ENCODE assay signal across 8 mouse cellular contexts in genomic region chr15:78429139-78429459, GRCm38 (mm10). TPM values are rescaled to one million over a fixed set of nuclear protein-coding genes. Genes with fewer than 3 reads are reported as not detected.
A peak's percentile ranks its signal among the peaks of the same experiment; 100 is the strongest.
DNase-seq lines count a peak whose midpoint lies in the region; ATAC-seq and TF ChIP-seq lines count a peak whose summit lies in the region.

No protein-coding gene starts in this region.

- H3K79me2 ChIP-seq in macrophage (ENCODE audit: inconsistent target), result no peaks in the 10 kb centered on the region

- no peak for TF ChIP-seq POLR2A in ES-Bruce4 (IDR thresholded peaks at IDR 0.05; ENCODE audit: insufficient read depth, low read length)

- no peaks in the 10 kb centered on the region for H3K36me3 ChIP-seq in heart, embryonic 11.5 days (ENCODE audit: control insufficient read depth, insufficient read depth, low read length)
- H3K36me3 ChIP-seq in ES-Bruce4 (ENCODE audit: control insufficient read depth, insufficient read depth, low read length, poor library complexity, severe bottlenecking) (no peaks in the 10 kb centered on the region), macrophage (ENCODE audit: inconsistent target) (no peaks in the 10 kb centered on the region)
- peaks cover 33% of the 10 kb centered on the region for H3K36me3 ChIP-seq in hindbrain, embryonic 12.5 days

- DNase-seq in heart, adult 9 months (ENCODE audit: low spot score in 2 of 2), result no peak
- no peak for DNase-seq in B cell, adult 2 months

- H3K4me3 ChIP-seq in heart, embryonic 11.5 days (ENCODE audit: low read depth, low read length), result peak overlapping the region; percentile 72
- H3K4me3 ChIP-seq in ES-Bruce4 (ENCODE audit: low read depth, low read length) (peak overlapping the region; percentile 64), macrophage (ENCODE audit: inconsistent target) (peak overlapping the region; percentile 23; the same call in 1 of the 2 replicates)
- peak overlapping the region; percentile 56 for H3K4me3 ChIP-seq in hindbrain, embryonic 12.5 days

- WGBS in heart, embryonic 11.5 days (ENCODE audit: insufficient replicate concordance), result 5% methylated on average over 3 of the region's 3 CpGs
- 0% methylated on average over 3 of the region's 3 CpGs for WGBS in hindbrain, embryonic 12.5 days
- WGBS in macrophage (ENCODE audit: missing documents), result 44% methylated on average over 3 of the region's 3 CpGs

- peaks cover 7% of the 10 kb centered on the region; the same call in 1 of the 2 replicates for H3K4me1 ChIP-seq in heart, embryonic 11.5 days (ENCODE audit: control insufficient read depth, insufficient read depth, low read length)
- peaks cover 6% of the 10 kb centered on the region for H3K4me1 ChIP-seq in ES-Bruce4 (ENCODE audit: control insufficient read depth, insufficient read depth, low read length)
- peaks cover 28% of the 10 kb centered on the region for H3K4me1 ChIP-seq in hindbrain, embryonic 12.5 days

- peaks cover 11% of the 10 kb centered on the region for H3K27me3 ChIP-seq in heart, embryonic 11.5 days (ENCODE audit: control insufficient read depth, insufficient read depth, low read length)
- H3K27me3 ChIP-seq in ES-Bruce4 (ENCODE audit: control insufficient read depth, insufficient read depth, low read length, poor library complexity, severe bottlenecking), result no peaks in the 10 kb centered on the region
- H3K27me3 ChIP-seq in hindbrain, embryonic 12.5 days, result peaks cover 3% of the 10 kb centered on the region; the same call in 1 of the 2 replicates

- no peaks in the 10 kb centered on the region for H3K9me3 ChIP-seq in heart, embryonic 11.5 days (replicated peaks; ENCODE audit: control insufficient read depth, low read length)
- no peaks in the 10 kb centered on the region for H3K9me3 ChIP-seq in ES-Bruce4 (replicated peaks; ENCODE audit: control insufficient read depth, insufficient read depth, low read length, poor library complexity, severe bottlenecking)
- no peaks in the 10 kb centered on the region for H3K9me3 ChIP-seq in hindbrain, embryonic 12.5 days (replicated peaks)

- ATAC-seq in heart, embryonic 11.5 days (replicated peaks; ENCODE audit: insufficient number of reproducible peaks, low FRiP score, low TSS enrichment), result no peak
- no peak for ATAC-seq in hindbrain, embryonic 12.5 days (ENCODE audit: low FRiP score)
- ATAC-seq in CD4-positive, CD25-positive, alpha-beta regulatory T cell, adult 4 months, result no peak
- ATAC-seq in megakaryocyte progenitor cell, adult 5-6 weeks (replicated peaks; ENCODE audit: poor library complexity), result no peak; the same call in 1 of the 2 replicates

- peak overlapping the region; percentile 73 for H3K9ac ChIP-seq in heart, embryonic 11.5 days (ENCODE audit: low read depth, low read length)
- H3K9ac ChIP-seq in ES-Bruce4 (ENCODE audit: low read depth, poor library complexity, severe bottlenecking), result peak overlapping the region; percentile 32; the same call in 1 of the 2 replicates
- H3K9ac ChIP-seq in hindbrain, embryonic 12.5 days, result peak overlapping the region; percentile 82

- H3K4me2 ChIP-seq in heart, embryonic 11.5 days, result peak overlapping the region; percentile 91
- H3K4me2 ChIP-seq in hindbrain, embryonic 12.5 days (replicated peaks), result peak overlapping the region; percentile 80

- H3K27ac ChIP-seq in heart, embryonic 11.5 days (ENCODE audit: low read depth, low read length), result no peak overlapping the region
- no peak overlapping the region for H3K27ac ChIP-seq in ES-Bruce4 (ENCODE audit: insufficient read depth, low read length)
- H3K27ac ChIP-seq in hindbrain, embryonic 12.5 days, result peak overlapping the region; percentile 76
- H3K27ac ChIP-seq in macrophage, result no peak overlapping the region

- no peak for TF ChIP-seq CTCF in ES-Bruce4 (IDR thresholded peaks at IDR 0.05; ENCODE audit: low read depth, low read length)

- TF ChIP-seq EP300 in ES-Bruce4 (IDR thresholded peaks at IDR 0.05; ENCODE audit: insufficient read depth, low read depth, low read length), result no peak

RNA-seq across cellular contexts. Expression of gene Kctd17, which starts 0.7 kb away (rescaled TPM):
- 16.8 and 21.3 TPM in 2 replicates for polyA plus RNA-seq in heart, embryonic 11.5 days (2014; fragmentation: Nextera tagmentation; extraction: Ambion mirVana)
- polyA plus RNA-seq in ES-Bruce4 (2011; ENCODE audit: insufficient read depth, insufficient read length, low read depth, missing spikeins) (31.4 and 35.9 TPM in 2 replicates), macrophage (2018) (6.9 to 12.1 TPM (median 10.0 TPM) in 3 replicates)
- polyA plus RNA-seq in hindbrain, embryonic 12.5 days (2016; fragmentation: Nextera tagmentation; extraction: Ambion mirVana), result 79.8 and 85.2 TPM in 2 replicates
- 10 to 100 TPM in 13 of 26 experiments, 1 to 10 TPM in 13; 2.4 to 22.4 (median 9.6) TPM for total RNA-seq in macrophage (2018; cell fraction: chromatin; rRNA removed)
- 10 to 100 TPM in 20 of 26 experiments, 1 to 10 TPM in 6; 6.2 to 18.6 (median 12.2) TPM for total RNA-seq in macrophage (2018; cell fraction: cytosol; rRNA removed)
- 10 to 100 TPM in 9 of 26 experiments, 1 to 10 TPM in 17; 3.7 to 19.9 (median 9.0) TPM for total RNA-seq in macrophage (2018; cell fraction: nucleus; rRNA removed)
- polyA plus RNA-seq in CD4-positive, CD25-positive, alpha-beta regulatory T cell, adult 4 months (2017; shearing (Covaris generic)), result 1 to 10 TPM; 5.1 to 5.5 TPM
- 7.6 and 8.0 TPM in 2 replicates for total RNA-seq in megakaryocyte progenitor cell, adult 5-6 weeks (2015)
- 8.3 and 10.3 TPM in 2 replicates for total RNA-seq in megakaryocyte progenitor cell, adult 5-6 weeks (2017)

RNA-seq across cellular contexts. Expression of gene Mpst, which starts 22.9 kb away (rescaled TPM):
- 1.1 and 1.6 TPM in 2 replicates for polyA plus RNA-seq in heart, embryonic 11.5 days (2014; fragmentation: Nextera tagmentation; extraction: Ambion mirVana)
- polyA plus RNA-seq in ES-Bruce4 (2011; ENCODE audit: insufficient read depth, insufficient read length, low read depth, missing spikeins) (15.4 and 18.4 TPM in 2 replicates), macrophage (2018) (16.6 to 43.2 TPM (median 18.6 TPM) in 3 replicates)
- polyA plus RNA-seq in hindbrain, embryonic 12.5 days (2016; fragmentation: Nextera tagmentation; extraction: Ambion mirVana), result 1.7 and 1.8 TPM in 2 replicates
- total RNA-seq in macrophage (2018; cell fraction: chromatin; rRNA removed), result 1 to 10 TPM in 17 of 26 experiments, under 1 TPM in 4, not detected in 5; 0.67 to 4.6 (median 1.5) TPM
- 10 to 100 TPM; 20.0 to 38.3 (median 28.5) TPM for total RNA-seq in macrophage (2018; cell fraction: cytosol; rRNA removed)
- total RNA-seq in macrophage (2018; cell fraction: nucleus; rRNA removed), result 1 to 10 TPM; 2.4 to 9.2 (median 6.2) TPM
- polyA plus RNA-seq in CD4-positive, CD25-positive, alpha-beta regulatory T cell, adult 4 months (2017; shearing (Covaris generic)), result 1 to 10 TPM; 1.2 to 5.7 TPM
- total RNA-seq in megakaryocyte progenitor cell, adult 5-6 weeks (2015), result 3.4 and 5.9 TPM in 2 replicates
- total RNA-seq in megakaryocyte progenitor cell, adult 5-6 weeks (2017), result 22.7 and 37.3 TPM in 2 replicates

RNA-seq across cellular contexts. Expression of gene Tst, which starts 23.4 kb away (rescaled TPM):
- 9.6 and 13.5 TPM in 2 replicates for polyA plus RNA-seq in heart, embryonic 11.5 days (2014; fragmentation: Nextera tagmentation; extraction: Ambion mirVana)
- polyA plus RNA-seq in ES-Bruce4 (2011; ENCODE audit: insufficient read depth, insufficient read length, low read depth, missing spikeins), result 9.8 and 10.5 TPM in 2 replicates
- 7.0 and 9.3 TPM in 2 replicates for polyA plus RNA-seq in hindbrain, embryonic 12.5 days (2016; fragmentation: Nextera tagmentation; extraction: Ambion mirVana)
- 1 to 10 TPM in 13 of 26 experiments, under 1 TPM in 11, not detected in 2; 0.26 to 5.8 (median 1.1) TPM for total RNA-seq in macrophage (2018; cell fraction: chromatin; rRNA removed)
- 10 to 100 TPM in 5 of 26 experiments, 1 to 10 TPM in 21; 2.1 to 12.1 (median 5.5) TPM for total RNA-seq in macrophage (2018; cell fraction: cytosol; rRNA removed)
- 1 to 10 TPM in 23 of 26 experiments, under 1 TPM in 2, not detected in 1; 0.47 to 8.9 (median 2.2) TPM for total RNA-seq in macrophage (2018; cell fraction: nucleus; rRNA removed)
- polyA plus RNA-seq in macrophage (2018), result 4.4 to 12.5 TPM (median 7.0 TPM) in 3 replicates
- polyA plus RNA-seq in CD4-positive, CD25-positive, alpha-beta regulatory T cell, adult 4 months (2017; shearing (Covaris generic)), result 1 to 10 TPM; 1.6 to 2.8 TPM
- total RNA-seq in megakaryocyte progenitor cell, adult 5-6 weeks (2015), result 23.3 and 37.7 TPM in 2 replicates
- 9.8 and 16.2 TPM in 2 replicates for total RNA-seq in megakaryocyte progenitor cell, adult 5-6 weeks (2017)

RNA-seq across cellular contexts. Expression of gene Tex33, which starts 33.4 kb away (rescaled TPM):
- not detected in 2 replicates for polyA plus RNA-seq in heart, embryonic 11.5 days (2014; fragmentation: Nextera tagmentation; extraction: Ambion mirVana)
- polyA plus RNA-seq in ES-Bruce4 (2011; ENCODE audit: insufficient read depth, insufficient read length, low read depth, missing spikeins) (not detected in 2 replicates), macrophage (2018) (not detected in 3 replicates)
- polyA plus RNA-seq in hindbrain, embryonic 12.5 days (2016; fragmentation: Nextera tagmentation; extraction: Ambion mirVana), result not detected in 2 replicates
- not detected for total RNA-seq in macrophage (2018; cell fraction: chromatin; rRNA removed)
- total RNA-seq in macrophage (2018; cell fraction: cytosol; rRNA removed), result not detected
- not detected for total RNA-seq in macrophage (2018; cell fraction: nucleus; rRNA removed)
- not detected for polyA plus RNA-seq in CD4-positive, CD25-positive, alpha-beta regulatory T cell, adult 4 months (2017; shearing (Covaris generic))
- total RNA-seq in megakaryocyte progenitor cell, adult 5-6 weeks (2015), result not detected in 2 replicates
- not detected in 2 replicates for total RNA-seq in megakaryocyte progenitor cell, adult 5-6 weeks (2017)

RNA-seq across cellular contexts. Expression of gene Tmprss6, which starts 39.3 kb away (rescaled TPM):
- 0.64 TPM in 1 of 2 replicates, not detected in the other for polyA plus RNA-seq in heart, embryonic 11.5 days (2014; fragmentation: Nextera tagmentation; extraction: Ambion mirVana)
- polyA plus RNA-seq in ES-Bruce4 (2011; ENCODE audit: insufficient read depth, insufficient read length, low read depth, missing spikeins), result 0.70 TPM in 1 of 2 replicates, not detected in the other
- 0.14 TPM in 1 of 2 replicates, not detected in the other for polyA plus RNA-seq in hindbrain, embryonic 12.5 days (2016; fragmentation: Nextera tagmentation; extraction: Ambion mirVana)
- not detected for total RNA-seq in macrophage (2018; cell fraction: chromatin; rRNA removed)
- not detected for total RNA-seq in macrophage (2018; cell fraction: cytosol; rRNA removed)
- not detected for total RNA-seq in macrophage (2018; cell fraction: nucleus; rRNA removed)
- polyA plus RNA-seq in macrophage (2018), result not detected in 3 replicates
- polyA plus RNA-seq in CD4-positive, CD25-positive, alpha-beta regulatory T cell, adult 4 months (2017; shearing (Covaris generic)), result not detected
- not detected in 2 replicates for total RNA-seq in megakaryocyte progenitor cell, adult 5-6 weeks (2015)
- total RNA-seq in megakaryocyte progenitor cell, adult 5-6 weeks (2017), result not detected in 2 replicates

Comparison
In these comparisons a context has a peak if more than half of its experiments do, and no peak if none do; other contexts are left out.
1. H3K9ac ChIP-seq: peak in every context shown above with its lines; median percentile 82 in hindbrain, embryonic 12.5 days; 73 in heart, embryonic 11.5 days; 32 in ES-Bruce4.